Mouse (Mus musculus) heart, postnatal 0 days (tissue): ENCODE data around the gene Lhfpl2.

Source experiments
- CTCF ChIP-seq: IDR thresholded peaks from 2 replicates; pipeline ENCODE4 v1.5.1; 2016; ENCODE audit warnings: antibody characterized with exemption, control low read depth, low read depth
- EP300 ChIP-seq: IDR thresholded peaks from 2 replicates; pipeline ENCODE4 v1.6.1; 2016; ENCODE audit warnings: antibody characterized with exemption, low read depth

GRCm38 (mm10) chr13:94098369-94099084 is 40.9 kb downstream of the Lhfpl2 start:
- TF ChIP-seq EP300 = no peak
- no peak for TF ChIP-seq CTCF
